Mouse (Mus musculus) adrenal gland, postnatal 36 days (tissue): ENCODE measurements around the gene Gtpbp3. TPM values are rescaled to one million over a fixed set of nuclear protein-coding genes. Genes with fewer than 3 reads are reported as not detected.

ENCODE experiments used
- DNase-seq, 2 experiments: peaks; one replicate each; pipeline ENCODE4 v3.0.0; 2021; ENCODE audit warnings: mixed read lengths in 1 of 2
- total RNA-seq, 2 experiments: library from RNA; stranded (reverse); gene quantifications; 2 replicates each; pipeline ENCODE4 v1.2.3; 2021

The Gtpbp3 gene
- total RNA-seq, 2 experiments from 2014 or later: 22.5 to 23.1 TPM

GRCm38 (mm10) chr8:71534263-71534810 lies 46.4 kb downstream of the Gtpbp3 start:
- no peak for DNase-seq

GRCm38 (mm10) chr8:71535663-71536062 lies 47.8 kb downstream of the Gtpbp3 start:
- no peak for DNase-seq

GRCm38 (mm10) chr8:71537028-71537867 lies 49.3 kb downstream of the Gtpbp3 start, which contains the start of gene Bst2:
Bst2 (minus strand) TSS chr8:71537456.
- peak; percentile 93 to 95 for DNase-seq

DNA sequence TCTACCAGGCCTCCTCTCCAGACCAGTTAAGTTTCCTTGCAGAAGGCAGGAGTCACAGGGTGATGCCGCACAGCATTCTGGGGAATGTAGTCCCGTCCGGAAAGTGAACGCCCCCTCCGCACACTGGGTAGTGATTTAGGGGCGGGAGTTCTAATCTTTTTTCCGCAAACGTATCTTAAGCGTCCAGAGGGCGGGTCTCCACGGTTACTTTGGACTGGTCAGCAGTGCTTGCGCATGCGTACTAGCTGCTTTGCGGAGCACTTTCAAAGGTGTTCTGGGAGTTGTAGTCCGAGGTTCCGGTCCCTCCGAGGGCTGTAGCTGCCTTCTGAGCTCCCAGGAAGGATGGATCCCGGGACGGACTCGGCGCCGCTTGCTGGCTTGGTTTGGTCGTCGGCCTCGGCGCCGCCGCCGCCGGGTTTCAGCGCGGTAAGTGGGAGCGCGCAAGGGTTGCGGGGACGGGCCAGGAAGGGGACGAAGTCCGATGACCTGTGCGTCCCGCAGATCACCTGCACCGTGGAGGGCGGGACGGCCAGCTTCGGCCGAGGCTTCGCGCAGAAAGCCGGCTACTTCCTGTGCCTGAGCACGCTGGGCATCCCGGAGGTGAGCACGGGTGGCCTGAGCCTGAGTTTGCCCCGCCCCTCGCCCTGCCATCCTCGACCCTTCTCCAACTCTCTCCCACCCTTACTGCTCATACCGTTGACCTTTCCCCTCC lies 54.9 kb downstream of the Gtpbp3 start, which contains the start of gene Mvb12a:
Mvb12a (plus strand) TSS at position 291 of the 712 bp plus-strand sequence.
- DNase-seq: peak; percentile 96

DNA sequence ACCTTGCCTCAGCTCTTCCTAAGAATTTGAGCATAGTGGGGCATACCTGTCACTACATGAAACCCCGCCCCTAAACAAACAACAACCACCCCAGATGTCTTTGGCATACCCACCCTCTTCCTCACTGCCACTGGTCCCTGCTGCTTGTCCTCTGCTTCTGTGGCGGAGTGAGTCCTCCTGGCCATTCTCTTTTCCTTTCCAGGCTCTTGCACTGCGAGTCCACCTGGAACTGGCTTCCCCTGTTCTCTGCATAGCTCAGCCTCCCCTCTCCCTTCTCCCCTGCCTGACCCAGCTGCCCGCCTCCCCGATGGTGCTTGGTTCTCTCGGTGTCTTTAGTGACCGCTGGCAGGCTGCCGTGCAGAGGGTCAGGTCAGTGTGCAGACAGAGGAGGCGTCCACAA lies 55.9 kb downstream of the Gtpbp3 start:
- DNase-seq: no peak

- DNase-seq: no peak
Observed at GRCm38 (mm10) chr8:71545053-71545452, 57.1 kb downstream of the Gtpbp3 start.

DNA sequence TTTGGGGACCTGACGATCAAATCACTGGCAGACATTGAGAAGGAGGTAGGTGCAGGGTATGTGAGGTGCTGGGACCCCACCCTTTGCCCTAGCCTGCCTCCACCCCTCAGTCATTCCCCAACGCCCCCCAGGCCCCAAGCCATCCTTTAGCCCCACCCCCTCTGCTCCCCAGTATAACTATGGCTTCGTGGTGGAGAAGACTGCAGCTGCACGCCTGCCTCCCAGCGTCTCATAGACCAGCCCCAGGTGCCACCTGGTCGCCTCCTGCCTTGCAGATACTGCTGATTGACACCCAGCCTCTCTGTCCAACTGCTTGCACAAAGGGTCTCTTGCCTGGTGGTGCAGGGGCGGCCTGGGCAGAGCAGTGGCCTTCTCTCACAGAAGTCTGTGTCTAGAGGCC lies 59.7 kb downstream of the Gtpbp3 start:
- no peak for DNase-seq

Other genes starting within 250 kb of the Gtpbp3 start
- gene Myo9b, start 215.4 kb upstream of the Gtpbp3 start, total RNA-seq: 10 to 100 TPM; 32.0 to 41.0 TPM
- gene Haus8, start 215.2 kb upstream of the Gtpbp3 start, total RNA-seq: 10 to 100 TPM; 13.5 to 16.5 TPM
- 100 to 1,000 TPM; 192 to 200 TPM for gene Use1, start 121.3 kb upstream of the Gtpbp3 start, total RNA-seq
- 10 to 100 TPM; 16.6 to 22.1 TPM for gene Ocel1, start 116.8 kb upstream of the Gtpbp3 start, total RNA-seq
- 10 to 100 TPM; 69.8 to 71.8 TPM for gene Nr2f6, start 106.1 kb upstream of the Gtpbp3 start, total RNA-seq
- gene Ushbp1, start 92.3 kb upstream of the Gtpbp3 start, total RNA-seq: 10 to 100 TPM; 12.7 to 20.6 TPM
- gene Babam1, start 91.2 kb upstream of the Gtpbp3 start, total RNA-seq: 100 to 1,000 TPM in 1 of 2 experiments, 10 to 100 TPM in 1; 90.6 to 102 TPM
- gene Ankle1, start 82.1 kb upstream of the Gtpbp3 start, total RNA-seq: 1 to 10 TPM; 1.1 to 1.4 TPM
- gene Abhd8, start 24.4 kb upstream of the Gtpbp3 start, total RNA-seq: 10 to 100 TPM; 56.6 to 81.2 TPM
- gene Mrpl34, start 23.1 kb upstream of the Gtpbp3 start, total RNA-seq: 100 to 1,000 TPM in 1 of 2 experiments, 10 to 100 TPM in 1; 91.9 to 111 TPM
- gene Dda1, start 18.9 kb upstream of the Gtpbp3 start, total RNA-seq: 10 to 100 TPM; 57.7 to 62.3 TPM
- gene Ano8, start 2.1 kb upstream of the Gtpbp3 start, total RNA-seq: 10 to 100 TPM; 14.0 to 15.1 TPM
- gene Plvap, start 23.6 kb downstream of the Gtpbp3 start, total RNA-seq: 100 to 1,000 TPM; 200 to 203 TPM
- not detected for gene Ccdc194, start 37.6 kb downstream of the Gtpbp3 start, total RNA-seq
- gene Bst2, start 49.4 kb downstream of the Gtpbp3 start, total RNA-seq: 10 to 100 TPM; 65.6 to 87.4 TPM
- gene Mvb12a, start 54.8 kb downstream of the Gtpbp3 start, total RNA-seq: 10 to 100 TPM; 65.8 to 78.6 TPM
- 1 to 10 TPM; 3.5 to 7.7 TPM for gene Tmem221, start 70.8 kb downstream of the Gtpbp3 start, total RNA-seq
- gene Nxnl1, start 78.5 kb downstream of the Gtpbp3 start, total RNA-seq: 1 to 10 TPM in 1 of 2 experiments, under 1 TPM in 1; 0.73 to 1.7 TPM
- gene Slc27a1, start 80.8 kb downstream of the Gtpbp3 start, total RNA-seq: 100 to 1,000 TPM; 177 to 245 TPM
- 100 to 1,000 TPM; 137 to 165 TPM for gene Pgls, start 104.1 kb downstream of the Gtpbp3 start, total RNA-seq
- 1 to 10 TPM; 1.8 to 3.7 TPM for gene Fam129c, start 109.5 kb downstream of the Gtpbp3 start, total RNA-seq
- gene Colgalt1, start 122.9 kb downstream of the Gtpbp3 start, total RNA-seq: 10 to 100 TPM; 57.4 to 61.8 TPM
- 1 to 10 TPM; 4.6 to 7.3 TPM for gene Unc13a, start 183.7 kb downstream of the Gtpbp3 start, total RNA-seq
- 10 to 100 TPM; 11.3 to 13.0 TPM for gene Jak3, start 188.2 kb downstream of the Gtpbp3 start, total RNA-seq
- gene Insl3, start 201.1 kb downstream of the Gtpbp3 start, total RNA-seq: 1 to 10 TPM; 4.0 to 4.7 TPM
- 1 to 10 TPM; 4.0 to 4.5 TPM for gene B3gnt3, start 213.7 kb downstream of the Gtpbp3 start, total RNA-seq
- 1 to 10 TPM in 1 of 2 experiments, under 1 TPM in 1; 0.50 to 3.2 TPM for gene Fcho1, start 237.6 kb downstream of the Gtpbp3 start, total RNA-seq